Mouse (Mus musculus): ENCODE results near the gene Olfr178.

Olfr178 gene

GRCm38 (mm10) chr16:58891963-58892362 is at the start of gene Olfr178:
Olfr178 (minus strand) TSS chr16:58892063.
- no peak for DNase-seq

GRCm38 (mm10) chr16:58929292-58929691 is 37.4 kb upstream of the Olfr178 start, which contains the start of gene Olfr180:
Olfr180 (minus strand) TSS chr16:58929392.
- DNase-seq, result no peak

GRCm38 (mm10) chr16:58928655-58929054 is 36.8 kb upstream of the Olfr178 start, which contains the start of gene Olfr181:
Olfr181 (minus strand) TSS chr16:58928755.
- no peak for DNase-seq

- no peak for DNase-seq
Measured at GRCm38 (mm10) chr16:58884416-58884815, 7.4 kb downstream of the Olfr178 start.

GRCm38 (mm10) chr16:58874668-58875067 is 17.2 kb downstream of the Olfr178 start, which contains the start of gene Olfr177:
Olfr177 (minus strand) TSS chr16:58874768.
- DNase-seq, result no peak

- no peak for DNase-seq
Measured at GRCm38 (mm10) chr16:58861479-58861878, 30.4 kb downstream of the Olfr178 start.

- no peak for DNase-seq
Measured at GRCm38 (mm10) chr16:58860032-58860737, 31.7 kb downstream of the Olfr178 start.

Measured in cerebellum, postnatal 36 days (tissue).